Mouse (Mus musculus): Measurements from ENCODE around the gene Hoxa6. TPM values are rescaled to one million over a fixed set of nuclear protein-coding genes. Genes with fewer than 3 reads are reported as not detected.

Hoxa6 gene
- total RNA-seq, 2 experiments from 2014 or later, result not detected

GRCm38 (mm10) chr6:52218643-52219215 lies 10.2 kb upstream of the Hoxa6 start:
- ATAC-seq (replicated peaks; ENCODE audit: low FRiP score, low TSS enrichment, poor library complexity, severe bottlenecking), result no peak

- no peak for ATAC-seq (replicated peaks; ENCODE audit: low FRiP score, low TSS enrichment, poor library complexity, severe bottlenecking)
These were observed 9.5 kb upstream of the Hoxa6 start for GRCm38 (mm10) chr6:52217895-52218642.

GRCm38 (mm10) chr6:52217459-52217768 lies 8.9 kb upstream of the Hoxa6 start:
- ATAC-seq (replicated peaks; ENCODE audit: low FRiP score, low TSS enrichment, poor library complexity, severe bottlenecking), result no peak

- no peak for ATAC-seq (replicated peaks; ENCODE audit: low FRiP score, low TSS enrichment, poor library complexity, severe bottlenecking)
These were observed 8.4 kb upstream of the Hoxa6 start for GRCm38 (mm10) chr6:52216691-52217458.

- ATAC-seq (replicated peaks; ENCODE audit: low FRiP score, low TSS enrichment, poor library complexity, severe bottlenecking), result no peak
These were observed 7.4 kb upstream of the Hoxa6 start for GRCm38 (mm10) chr6:52215771-52216535.

GRCm38 (mm10) chr6:52215070-52215469 lies 6.5 kb upstream of the Hoxa6 start:
- no peak for ATAC-seq (replicated peaks; ENCODE audit: low FRiP score, low TSS enrichment, poor library complexity, severe bottlenecking)

GRCm38 (mm10) chr6:52214271-52214670 lies 5.7 kb upstream of the Hoxa6 start:
- no peak for ATAC-seq (replicated peaks; ENCODE audit: low FRiP score, low TSS enrichment, poor library complexity, severe bottlenecking)

GRCm38 (mm10) chr6:52213119-52213986 lies 4.8 kb upstream of the Hoxa6 start, which contains the start of the genes Hoxa3 and Gm28308:
TSS of gene Hoxa3 (minus strand) at chr6:52213336.
TSS of gene Gm28308 (minus strand) at chr6:52213339.
- ATAC-seq (replicated peaks; ENCODE audit: low FRiP score, low TSS enrichment, poor library complexity, severe bottlenecking), result 0 out of 2 replicates have a peak, but pooled peaks have one; percentile 2

GRCm38 (mm10) chr6:52212556-52213118 lies 4.1 kb upstream of the Hoxa6 start:
- ATAC-seq (replicated peaks; ENCODE audit: low FRiP score, low TSS enrichment, poor library complexity, severe bottlenecking), result no peak

- peak; percentile 16; the same call in 1 of the 2 replicates for ATAC-seq (replicated peaks; ENCODE audit: low FRiP score, low TSS enrichment, poor library complexity, severe bottlenecking)
These were observed 3.4 kb upstream of the Hoxa6 start for GRCm38 (mm10) chr6:52211961-52212360.

- peak; percentile 86 for ATAC-seq (replicated peaks; ENCODE audit: low FRiP score, low TSS enrichment, poor library complexity, severe bottlenecking)
These were observed 2.8 kb upstream of the Hoxa6 start for GRCm38 (mm10) chr6:52211170-52211935.

GRCm38 (mm10) chr6:52209685-52210046 lies 1.1 kb upstream of the Hoxa6 start:
- no peak for ATAC-seq (replicated peaks; ENCODE audit: low FRiP score, low TSS enrichment, poor library complexity, severe bottlenecking)

- no peak for ATAC-seq (replicated peaks; ENCODE audit: low FRiP score, low TSS enrichment, poor library complexity, severe bottlenecking)
These were observed 554 bp upstream of the Hoxa6 start for GRCm38 (mm10) chr6:52208868-52209684.

GRCm38 (mm10) chr6:52207684-52207976 lies 892 bp downstream of the Hoxa6 start:
- ATAC-seq (replicated peaks; ENCODE audit: low FRiP score, low TSS enrichment, poor library complexity, severe bottlenecking), result no peak

GRCm38 (mm10) chr6:52206882-52207683 lies 1.4 kb downstream of the Hoxa6 start:
- ATAC-seq (replicated peaks; ENCODE audit: low FRiP score, low TSS enrichment, poor library complexity, severe bottlenecking), result no peak

All from megakaryocyte-erythroid progenitor cell, adult 5-6 weeks (primary cell).